Mouse (Mus musculus) gastrocnemius, postnatal 14 days (tissue): Measurements from ENCODE around the gene Mup7. TPM values are rescaled to one million over a fixed set of nuclear protein-coding genes. Genes with fewer than 3 reads are reported as not detected.
"Not testable (repeated sequence)": the region's sequence is repeated elsewhere in the genome, so short reads cannot be mapped to it uniquely, and the experiment has no call there.

Experiments
- DNase-seq: peaks from one replicate; pipeline ENCODE4 v3.0.0; 2021; ENCODE audit warnings: mixed read lengths
- intact Hi-C: fragments of 180-260 bp; cut with DNase I; formaldehyde crosslinking; loops from one replicate; pipeline ENCODE4 v1.15.1; 2025; ENCODE audit warnings: low total_unique reads
- long read RNA-seq, 2 experiments: library from polyadenylated mRNA; stranded (forward); transcript quantifications; one replicate each; pipeline ENCODE4 v2.0.0; 2021
- total RNA-seq, 2 experiments: library from RNA; stranded (reverse); gene quantifications; 2 replicates each; pipeline ENCODE4 v1.2.3; 2021

The Mup7 gene
- total RNA-seq = not detected
- long read RNA-seq, experiment 1 = 0 reads
- long read RNA-seq, experiment 2 = 0 reads

GRCm38 (mm10) chr4:60070375-60070774 lies at the start of gene Mup7:
Mup7 (minus strand) TSS chr4:60070475.
- DNase-seq, intact Hi-C loops: not testable (repeated sequence)

- intact Hi-C loops, DNase-seq: not testable (repeated sequence)
Measured at GRCm38 (mm10) chr4:60079865-60080264, 9.6 kb upstream of the Mup7 start.

DNA sequence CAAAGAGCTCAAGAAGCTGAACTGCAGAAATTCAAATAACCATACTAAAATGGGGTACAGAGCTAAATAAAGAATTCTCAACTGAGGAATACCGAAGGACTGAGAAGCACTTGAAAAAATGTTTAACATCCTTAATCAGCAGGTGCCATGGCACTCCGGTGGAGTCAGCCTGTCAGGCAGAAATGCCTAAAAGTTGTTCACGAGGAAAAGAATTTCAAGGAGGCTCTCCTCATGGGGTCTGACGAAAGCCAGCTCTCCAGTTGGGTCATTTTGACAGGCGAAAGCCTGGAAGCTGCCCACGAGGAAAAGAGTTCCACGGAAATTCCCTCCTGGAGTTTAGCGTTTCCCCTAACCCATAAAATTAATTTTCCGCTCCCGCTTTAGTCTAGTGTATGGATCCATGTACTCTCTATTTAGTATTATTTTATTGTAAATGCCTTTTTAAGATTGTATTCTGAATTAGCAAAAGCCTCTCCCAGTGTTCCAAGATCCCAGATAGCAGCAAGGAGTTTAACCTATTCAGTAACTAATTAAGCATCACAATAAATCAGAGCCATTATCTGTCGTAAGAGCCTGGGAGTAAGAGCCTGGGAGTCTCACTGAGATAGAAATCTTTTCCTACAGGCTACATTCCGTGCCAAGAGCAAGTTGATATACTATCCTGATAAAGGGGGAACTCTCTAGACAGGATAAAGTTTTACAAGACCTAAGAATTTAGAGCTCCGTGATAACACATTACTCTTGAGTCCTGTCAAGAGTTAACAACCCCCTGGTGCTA lies 40.8 kb downstream of the Mup7 start:
- DNase-seq, intact Hi-C loops: not testable (repeated sequence)

DNA sequence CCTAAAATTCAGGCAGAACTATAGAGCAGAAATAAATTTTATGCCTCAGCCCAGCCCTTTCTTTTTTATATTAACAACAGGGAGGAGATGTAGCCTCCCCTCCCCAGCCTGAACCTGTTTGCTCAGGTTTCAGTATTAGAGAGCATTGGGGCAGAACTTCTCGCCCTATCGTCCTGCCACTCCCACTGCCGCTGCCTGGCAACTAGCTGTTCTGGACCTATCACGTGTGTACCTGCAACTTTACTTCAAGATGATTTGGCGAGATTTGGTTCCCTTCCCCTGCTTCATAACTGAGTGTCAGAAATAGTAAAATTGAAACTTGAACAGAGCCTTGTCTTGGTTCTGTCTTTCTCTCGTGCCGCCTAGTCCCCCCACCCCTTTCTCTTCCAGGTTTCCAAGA lies 50.1 kb downstream of the Mup7 start:
- intact Hi-C loops, DNase-seq: not testable (repeated sequence)

Other genes starting within 250 kb of the Mup7 start
- not detected for gene Slc46a2, start 155.4 kb downstream of the Mup7 start, total RNA-seq
- not detected for gene Mup4, start 109.8 kb downstream of the Mup7 start, total RNA-seq
- not detected for gene Mup6, start 106.2 kb downstream of the Mup7 start, total RNA-seq
- gene Mup2, start 83.8 kb upstream of the Mup7 start, total RNA-seq = not detected
- gene Mup8, start 152.1 kb upstream of the Mup7 start, total RNA-seq = not detected